Mouse (Mus musculus) bone marrow, adult 2 months (tissue): ENCODE results near the gene Amotl1.

Experiments used
- CTCF ChIP-seq: fragments of 200-500 bp; IDR thresholded peaks from 2 replicates; pipeline ENCODE4 v1.5.1; 2011; ENCODE audit warnings: low read length, control low read depth; ENCODE audit not compliant: control insufficient read depth, insufficient read depth
- POLR2A ChIP-seq: fragments of 200-500 bp; IDR thresholded peaks from 2 replicates; pipeline ENCODE4 v1.6.1; 2011; ENCODE audit warnings: low read depth, mild to moderate bottlenecking, control low read depth, low read length, borderline replicate concordance; ENCODE audit not compliant: control insufficient read depth

DNA sequence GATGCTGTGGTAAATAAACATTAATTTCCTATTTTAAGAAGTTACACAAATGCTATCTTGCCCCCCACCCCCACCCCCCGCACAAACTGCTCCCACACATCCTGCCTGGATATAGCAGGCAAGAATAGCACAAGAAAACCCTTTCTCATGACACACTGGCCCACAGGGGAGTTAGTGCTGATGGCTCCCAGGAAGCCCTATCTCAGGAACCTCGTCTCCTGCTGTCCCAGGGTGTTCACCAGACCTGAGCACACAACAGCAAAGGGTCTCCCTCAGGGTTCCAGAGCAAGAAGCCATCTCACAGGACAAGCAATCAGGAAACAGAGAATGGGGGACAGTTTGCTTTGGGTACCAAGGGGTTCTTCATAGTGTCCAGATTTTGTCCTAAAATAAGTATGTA is 17.3 kb downstream of the Amotl1 start:
- TF ChIP-seq CTCF (no peak), POLR2A (no peak)
